Mouse (Mus musculus) myocyte (in vitro differentiated cells): Measurements from ENCODE around the gene Rapgef5. TPM values are rescaled to one million over a fixed set of nuclear protein-coding genes. Genes with fewer than 3 reads are reported as not detected.

ENCODE experiments used
- H3K27me3 ChIP-seq: one replicate; pipeline ENCODE4 v1.6.1; 2011; ENCODE audit not compliant: control insufficient read depth, insufficient read depth, insufficient read length
- H3K36me3 ChIP-seq: one replicate; pipeline ENCODE4 v1.6.1; 2011; ENCODE audit not compliant: control insufficient read depth, insufficient read depth
- H3K4me2 ChIP-seq: one replicate; pipeline ENCODE4 v1.6.1; 2011; ENCODE audit warnings: low read depth, control low read depth
- H3K4me3 ChIP-seq: one replicate; pipeline ENCODE4 v1.5.1; 2011; ENCODE audit warnings: mild to moderate bottlenecking, control low read depth, moderate library complexity
- H3K79me2 ChIP-seq: one replicate; pipeline ENCODE4 v1.6.1; 2011; ENCODE audit not compliant: control insufficient read depth, insufficient read depth
- H3ac ChIP-seq: one replicate; pipeline ENCODE4 v1.6.1; 2011; ENCODE audit not compliant: control insufficient read depth, insufficient read length
- CEBPB ChIP-seq: IDR thresholded peaks from 2 replicates; pipeline ENCODE4 v1.6.1; 2011; ENCODE audit warnings: mild to moderate bottlenecking, moderate library complexity; ENCODE audit not compliant: poor library complexity, insufficient read depth, severe bottlenecking
- E2F4 ChIP-seq: IDR thresholded peaks from one replicate; pipeline ENCODE4 v1.6.1; 2011; ENCODE audit warnings: mild to moderate bottlenecking, control low read depth, moderate library complexity; ENCODE audit not compliant: insufficient read depth
- MAX ChIP-seq: IDR thresholded peaks from one replicate; pipeline ENCODE4 v1.6.1; 2011; ENCODE audit warnings: low read depth, mild to moderate bottlenecking, control low read depth
- MYOD1 ChIP-seq, 3 experiments: IDR thresholded peaks; one replicate each; pipeline ENCODE4 v1.6.1; 2011; ENCODE audit warnings: control low read depth in 2 of 3, low read depth in 2 of 3, mild to moderate bottlenecking in 2 of 3, moderate library complexity in 1 of 3; ENCODE audit not compliant: insufficient read length in 2 of 3, control insufficient read depth in 1 of 3
- MYOG ChIP-seq, 3 experiments: IDR thresholded peaks; one replicate each; pipeline ENCODE4 v1.6.1; 2011; ENCODE audit warnings: control low read depth in 2 of 3, low read depth in 2 of 3, mild to moderate bottlenecking in 2 of 3; ENCODE audit not compliant: insufficient read length in 2 of 3, control insufficient read depth in 1 of 3, insufficient read depth in 1 of 3
- POLR2A ChIP-seq: IDR thresholded peaks from one replicate; pipeline ENCODE4 v1.6.1; 2011; ENCODE audit warnings: low read depth, mild to moderate bottlenecking, control low read depth, moderate library complexity; ENCODE audit not compliant: insufficient read length
- POLR2AphosphoS2 ChIP-seq: IDR thresholded peaks from one replicate; pipeline ENCODE4 v1.6.1; 2011; ENCODE audit warnings: low read depth, control low read depth; ENCODE audit not compliant: insufficient read length
- REST ChIP-seq: IDR thresholded peaks from one replicate; pipeline ENCODE4 v1.6.1; 2011; ENCODE audit warnings: mild to moderate bottlenecking, control low read depth, moderate library complexity; ENCODE audit not compliant: insufficient read depth, insufficient read length
- SRF ChIP-seq: IDR thresholded peaks from one replicate; pipeline ENCODE4 v1.6.1; 2011; ENCODE audit warnings: low read depth; ENCODE audit not compliant: control insufficient read depth, insufficient read length
- TCF12 ChIP-seq: IDR thresholded peaks from one replicate; pipeline ENCODE4 v1.6.1; 2011; ENCODE audit warnings: mild to moderate bottlenecking, control low read depth; ENCODE audit not compliant: poor library complexity, insufficient read depth, severe bottlenecking
- TCF3 ChIP-seq: IDR thresholded peaks from one replicate; pipeline ENCODE4 v1.6.1; 2011; ENCODE audit warnings: low read depth, control low read depth; ENCODE audit not compliant: insufficient read length
- USF1 ChIP-seq: IDR thresholded peaks from one replicate; pipeline ENCODE4 v1.6.1; 2011; ENCODE audit warnings: low read depth, mild to moderate bottlenecking, control low read depth, moderate library complexity
- polyA plus RNA-seq: library from polyadenylated mRNA; unstranded; fragments of >200 nt; fragmentation: generic; extraction: Trizol; gene quantifications from one replicate; pipeline ENCODE4 v1.2.1, GENCODE M21; 2012; ENCODE audit warnings: missing spikeins

Rapgef5 gene
- polyA plus RNA-seq, 1 experiment = 0.01 TPM

DNA sequence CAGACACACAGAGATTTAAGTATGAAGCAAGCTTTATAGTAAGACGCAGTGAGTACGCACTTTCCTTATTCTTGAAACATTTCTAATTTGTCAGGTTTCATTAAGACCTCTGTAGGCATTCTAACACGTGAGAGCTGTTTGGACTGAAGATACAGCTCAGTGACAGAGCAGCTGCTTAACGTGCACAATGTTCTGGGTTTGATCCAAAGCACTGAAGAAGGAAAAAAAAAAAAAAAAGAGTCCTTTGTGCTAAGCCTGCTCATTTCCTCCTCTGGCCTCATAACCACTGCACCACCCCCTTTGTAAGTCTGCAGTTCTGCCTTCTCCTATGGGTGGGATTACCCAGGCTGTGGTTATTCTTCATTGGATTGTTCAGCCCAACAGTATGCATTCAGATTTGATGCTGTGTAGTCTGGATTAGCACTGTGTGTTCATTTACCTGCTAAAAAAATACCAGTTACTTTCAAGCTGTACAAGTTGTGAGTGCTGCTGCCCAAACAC is 103.3 kb downstream of the Rapgef5 start:
- H3K79me2 ChIP-seq = no peaks in the 10 kb centered on the region
- H3K36me3 ChIP-seq = no peaks in the 10 kb centered on the region
- H3K4me2 ChIP-seq = no peak overlapping the region
- H3K27me3 ChIP-seq = no peaks in the 10 kb centered on the region
- TF ChIP-seq TCF3 = no peak
- TF ChIP-seq E2F4 = no peak
- TF ChIP-seq CEBPB = no peak
- no peak for TF ChIP-seq MAX
- TF ChIP-seq USF1 = no peak
- TF ChIP-seq POLR2AphosphoS2 = no peak
- TF ChIP-seq REST = no peak
- TF ChIP-seq POLR2A = no peak
- no peak for TF ChIP-seq MYOD1 (IDR thresholded peaks at IDR 0.05; ENCODE audit: control insufficient read depth in 1 of 3, insufficient read length in 2 of 3, low read depth in 2 of 3)
- no peak for TF ChIP-seq TCF12
- TF ChIP-seq MYOG (IDR thresholded peaks at IDR 0.05; ENCODE audit: control insufficient read depth in 1 of 3, insufficient read depth in 1 of 3, insufficient read length in 2 of 3, low read depth in 2 of 3) = no peak
- no peak for TF ChIP-seq SRF
- H3K4me3 ChIP-seq = no peak overlapping the region
- no peak overlapping the region for H3ac ChIP-seq

DNA sequence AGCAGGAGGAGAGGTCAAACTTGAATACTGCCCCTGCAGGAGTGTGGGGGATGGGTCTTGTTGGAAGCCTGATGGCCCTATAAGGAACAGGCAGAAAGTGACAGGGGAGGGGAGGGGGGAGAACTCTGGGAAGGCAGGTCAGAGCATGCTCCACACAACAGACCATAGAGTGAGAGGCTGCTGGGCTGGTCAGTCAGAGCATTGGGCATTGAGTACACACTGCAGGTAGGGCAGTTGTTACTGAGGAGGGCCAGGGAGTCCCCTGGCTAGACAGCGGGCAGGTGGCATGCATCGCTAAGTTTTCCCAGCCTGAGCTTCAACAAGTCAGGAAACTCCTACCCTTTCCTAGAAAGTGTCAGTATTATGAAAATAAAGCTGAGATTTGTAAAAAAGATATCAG is 106.7 kb downstream of the Rapgef5 start:
- H3K36me3 ChIP-seq = no peaks in the 10 kb centered on the region
- H3K27me3 ChIP-seq = no peaks in the 10 kb centered on the region
- no peak overlapping the region for H3K4me3 ChIP-seq
- TF ChIP-seq TCF12 = no peak
- H3ac ChIP-seq = no peak overlapping the region
- no peak overlapping the region for H3K4me2 ChIP-seq
- no peaks in the 10 kb centered on the region for H3K79me2 ChIP-seq

DNA sequence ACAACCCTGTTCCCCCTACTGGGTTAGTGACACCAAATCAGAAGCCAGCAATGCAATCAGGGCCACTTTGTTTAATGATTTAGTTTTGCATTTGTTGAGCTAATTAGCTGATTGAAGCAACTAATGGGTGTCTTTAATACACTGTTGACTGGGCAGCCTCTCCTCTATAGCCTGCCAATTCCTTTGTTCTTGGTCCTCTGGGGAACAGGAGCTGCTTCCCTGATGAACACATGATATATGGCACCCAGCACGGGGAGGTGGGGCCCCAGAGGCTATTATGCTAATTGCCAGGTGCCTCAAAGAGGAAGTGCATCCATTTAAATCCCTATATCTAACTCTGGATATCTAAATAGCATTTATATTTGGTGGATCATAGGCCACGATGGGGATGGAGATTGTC is 111.0 kb downstream of the Rapgef5 start:
- H3K27me3 ChIP-seq = no peaks in the 10 kb centered on the region
- no peak overlapping the region for H3K4me3 ChIP-seq
- no peaks in the 10 kb centered on the region for H3K79me2 ChIP-seq
- H3K36me3 ChIP-seq = no peaks in the 10 kb centered on the region
- no peak for TF ChIP-seq USF1
- TF ChIP-seq MYOG (IDR thresholded peaks at IDR 0.05; ENCODE audit: control insufficient read depth in 1 of 3, insufficient read depth in 1 of 3, insufficient read length in 2 of 3, low read depth in 2 of 3) = no peak
- no peak for TF ChIP-seq E2F4
- no peak for TF ChIP-seq MAX
- TF ChIP-seq POLR2A = no peak
- TF ChIP-seq MYOD1 (IDR thresholded peaks at IDR 0.05; ENCODE audit: control insufficient read depth in 1 of 3, insufficient read length in 2 of 3, low read depth in 2 of 3) = no peak
- no peak for TF ChIP-seq SRF
- TF ChIP-seq TCF3 = no peak
- no peak for TF ChIP-seq CEBPB
- TF ChIP-seq REST = no peak
- TF ChIP-seq TCF12 = no peak
- H3K4me2 ChIP-seq = no peak overlapping the region
- H3ac ChIP-seq = no peak overlapping the region

DNA sequence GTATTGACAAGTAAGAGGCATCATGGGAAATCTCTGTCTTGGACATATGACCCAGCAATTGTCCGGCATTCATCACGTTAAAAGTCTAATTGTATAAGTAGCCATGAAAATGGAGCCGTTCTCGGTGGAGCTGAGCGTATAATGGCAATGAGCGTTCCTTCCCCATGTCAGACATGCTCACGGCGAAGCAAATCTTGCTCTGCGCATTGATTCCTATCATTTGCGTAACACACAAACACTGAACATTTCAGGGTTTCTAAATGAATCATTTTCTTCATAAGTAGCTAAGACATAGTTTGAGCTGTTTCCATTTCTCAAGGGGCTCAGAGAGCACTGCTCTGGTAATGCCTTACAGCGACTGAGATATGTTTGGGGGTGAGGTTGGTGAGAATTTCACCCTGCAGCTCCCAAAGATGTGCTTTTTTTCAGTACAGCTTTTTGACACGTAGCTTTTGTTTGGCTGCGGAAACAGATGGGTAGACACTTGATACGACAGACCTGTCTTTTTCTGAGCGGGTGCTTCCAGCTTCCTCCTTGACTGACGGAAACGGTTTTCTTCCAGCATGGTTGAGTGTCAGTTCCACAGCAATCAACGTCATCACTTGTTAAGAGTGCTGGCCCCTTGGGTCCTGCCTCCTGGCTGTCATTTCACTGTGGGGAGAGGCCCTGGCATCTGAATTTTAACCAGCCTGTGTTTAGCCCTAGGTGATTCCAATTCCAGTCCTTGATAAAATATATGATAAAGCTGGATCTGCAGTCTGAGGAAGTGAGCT is 112.2 kb downstream of the Rapgef5 start:
- no peak overlapping the region for H3K4me2 ChIP-seq
- H3ac ChIP-seq = no peak overlapping the region
- no peak for TF ChIP-seq TCF3
- no peak for TF ChIP-seq CEBPB
- no peak for TF ChIP-seq SRF
- TF ChIP-seq TCF12 = no peak
- no peak for TF ChIP-seq POLR2AphosphoS2
- TF ChIP-seq MYOG (IDR thresholded peaks at IDR 0.05; ENCODE audit: control insufficient read depth in 1 of 3, insufficient read depth in 1 of 3, insufficient read length in 2 of 3, low read depth in 2 of 3) = no peak
- no peak for TF ChIP-seq REST
- no peak for TF ChIP-seq MAX
- no peak for TF ChIP-seq USF1
- no peak for TF ChIP-seq E2F4
- TF ChIP-seq MYOD1 (IDR thresholded peaks at IDR 0.05; ENCODE audit: control insufficient read depth in 1 of 3, insufficient read length in 2 of 3, low read depth in 2 of 3) = no peak
- no peak for TF ChIP-seq POLR2A

DNA sequence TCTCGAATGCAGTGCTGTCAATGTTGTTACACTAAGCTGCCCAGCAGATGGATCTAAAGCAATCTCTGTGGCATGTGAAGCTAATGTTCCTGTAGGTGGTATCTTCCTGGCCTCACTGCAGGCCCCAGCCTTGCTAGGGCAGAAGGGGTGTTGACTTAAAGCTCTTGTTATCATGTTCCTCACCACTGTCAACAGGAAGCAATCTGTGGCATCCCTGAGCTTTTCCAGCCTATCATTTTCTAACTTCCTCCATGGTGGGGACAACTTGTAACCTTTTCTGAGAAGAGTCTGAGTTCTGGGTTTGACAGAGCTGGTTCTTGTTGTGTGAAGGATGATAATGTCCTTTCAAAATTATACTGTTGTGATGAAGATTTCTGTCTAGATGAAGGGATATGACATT is 115.9 kb downstream of the Rapgef5 start:
- Histone ChIP-seq H3K27me3 (no peaks in the 10 kb centered on the region), H3K79me2 (no peaks in the 10 kb centered on the region), H3K4me2 (no peak overlapping the region), H3K36me3 (no peaks in the 10 kb centered on the region), H3ac (no peak overlapping the region), H3K4me3 (no peak overlapping the region)
- TF ChIP-seq CEBPB = no peak

More for the DNA sequence above, 112.2 kb downstream of the Rapgef5 start:
- H3K27me3 ChIP-seq = no peaks in the 10 kb centered on the region
- H3K4me3 ChIP-seq = no peak overlapping the region
- H3K36me3 ChIP-seq = no peaks in the 10 kb centered on the region
- H3K79me2 ChIP-seq = no peaks in the 10 kb centered on the region
